Mouse (Mus musculus): ENCODE data around the gene Arhgap45. TPM values are rescaled to one million over a fixed set of nuclear protein-coding genes. Genes with fewer than 3 reads are reported as not detected.
A peak's percentile ranks its signal among the peaks of the same experiment; 100 is the strongest.

Arhgap45 gene
- polyA plus RNA-seq, 1 experiment = 218 TPM

DNA sequence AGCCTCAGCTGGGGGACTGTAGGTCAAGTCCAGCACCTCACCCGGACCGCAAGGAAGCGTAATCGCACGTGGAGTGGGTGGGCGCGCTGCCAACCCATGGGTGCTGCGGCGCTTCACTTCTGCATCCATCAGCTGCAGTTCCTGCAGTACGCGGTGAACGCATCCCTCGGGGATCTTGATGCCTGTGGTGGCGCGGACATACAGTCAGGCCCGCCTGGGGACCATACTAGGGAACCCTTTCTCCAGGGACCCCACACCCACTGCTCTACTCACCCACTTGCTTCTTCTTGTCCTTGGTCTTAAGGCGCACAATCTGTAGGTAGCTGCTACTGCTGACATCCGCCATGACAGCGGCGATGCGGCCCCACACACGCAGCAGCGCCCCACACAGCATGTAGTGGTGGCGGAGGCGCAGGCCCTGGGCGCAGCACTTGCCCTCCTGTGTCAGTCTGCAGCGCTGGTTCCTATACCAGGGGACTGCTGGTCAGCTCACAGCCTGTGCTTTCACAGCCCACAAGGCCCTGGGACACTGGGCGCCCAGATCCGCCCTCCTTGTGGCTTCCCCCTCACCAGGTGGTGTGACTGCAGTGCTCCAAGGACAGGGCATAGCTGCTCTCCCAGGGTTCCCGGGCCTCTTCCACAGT is 41.4 kb downstream of the Arhgap45 start:
- Histone ChIP-seq H3K4me1 (ENCODE audit: control insufficient read depth, insufficient read depth, low read length) (peaks cover 5% of the 10 kb centered on the region), H3K4me3 (ENCODE audit: insufficient read depth, low read length) (no peak overlapping the region), H3K27ac (ENCODE audit: insufficient read depth, low read depth, low read length) (no peak overlapping the region)
- no peak for TF ChIP-seq POLR2A (IDR thresholded peaks at IDR 0.05; ENCODE audit: borderline replicate concordance, low read depth, low read length)
- no peak for TF ChIP-seq CTCF (IDR thresholded peaks at IDR 0.05; ENCODE audit: low read depth, low read length)

DNA sequence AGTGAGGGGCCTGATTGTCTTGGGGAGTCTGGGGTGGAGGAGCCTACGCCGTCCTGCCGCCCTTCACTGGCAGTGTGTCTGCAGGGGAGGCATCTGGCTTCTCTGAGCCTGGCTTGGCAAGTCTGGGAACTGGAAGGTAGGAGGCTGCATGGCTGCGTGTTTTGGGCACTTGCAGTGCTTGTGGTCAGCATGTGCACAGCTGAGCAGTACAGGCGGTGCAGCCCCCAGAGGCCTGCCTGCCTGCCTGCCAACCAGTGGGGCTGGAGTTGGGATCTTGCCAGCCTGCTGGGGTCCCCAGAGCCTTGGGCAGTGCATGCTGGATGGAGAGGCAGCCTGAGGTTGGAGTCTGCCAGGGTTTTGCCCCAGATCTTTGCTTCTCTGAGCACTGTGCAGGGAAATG is 46.7 kb downstream of the Arhgap45 start:
- Histone ChIP-seq H3K4me3 (ENCODE audit: insufficient read depth, low read length) (no peak overlapping the region), H3K27ac (ENCODE audit: insufficient read depth, low read depth, low read length) (no peak overlapping the region), H3K4me1 (ENCODE audit: control insufficient read depth, insufficient read depth, low read length) (no peaks in the 10 kb centered on the region)
- TF ChIP-seq POLR2A (IDR thresholded peaks at IDR 0.05; ENCODE audit: borderline replicate concordance, low read depth, low read length) (no peak), CTCF (IDR thresholded peaks at IDR 0.05; ENCODE audit: low read depth, low read length) (no peak)

DNA sequence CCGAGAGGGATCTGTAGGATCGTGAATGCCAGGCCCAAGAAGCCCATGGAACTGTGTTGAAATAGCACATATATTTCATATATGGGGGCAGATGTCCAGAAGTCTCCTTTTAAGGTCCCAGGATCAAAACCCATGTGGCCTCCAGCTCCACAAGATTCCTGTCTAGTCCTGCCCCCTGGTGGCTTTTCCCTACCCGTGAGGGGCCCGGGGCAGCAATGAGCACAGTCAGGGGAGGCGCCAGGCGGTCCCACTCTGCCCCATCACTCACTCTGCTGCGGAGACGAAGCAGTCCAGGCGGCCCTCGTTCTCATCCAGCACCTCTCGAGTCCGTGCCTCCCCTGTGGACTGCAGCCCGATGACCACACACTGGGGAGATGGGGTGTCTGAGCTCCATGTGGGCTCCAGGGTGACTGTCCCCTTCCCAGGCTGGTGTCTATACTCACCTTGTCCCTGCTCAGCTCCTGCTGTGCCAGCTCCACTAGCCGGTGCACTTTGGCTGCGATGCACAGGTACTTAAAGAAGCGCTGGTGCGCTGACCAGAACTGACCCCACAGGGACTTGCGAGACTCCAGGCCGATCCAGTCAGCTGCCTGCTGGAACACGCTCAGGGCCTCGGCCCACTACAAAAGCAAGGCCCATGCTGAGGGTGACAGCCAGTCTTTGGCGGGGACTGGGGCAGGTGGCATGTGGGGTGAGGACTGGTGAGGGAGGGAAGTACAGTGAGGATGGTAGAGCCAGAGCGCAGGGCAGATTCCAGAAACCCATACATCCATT is 47.6 kb downstream of the Arhgap45 start:
- H3K4me3 ChIP-seq (ENCODE audit: insufficient read depth, low read length) = no peak overlapping the region
- TF ChIP-seq POLR2A (IDR thresholded peaks at IDR 0.05; ENCODE audit: borderline replicate concordance, low read depth, low read length) (no peak), CTCF (IDR thresholded peaks at IDR 0.05; ENCODE audit: low read depth, low read length) (no peak)
- no peak overlapping the region for H3K27ac ChIP-seq (ENCODE audit: insufficient read depth, low read depth, low read length)
- H3K4me1 ChIP-seq (ENCODE audit: control insufficient read depth, insufficient read depth, low read length) = no peaks in the 10 kb centered on the region

DNA sequence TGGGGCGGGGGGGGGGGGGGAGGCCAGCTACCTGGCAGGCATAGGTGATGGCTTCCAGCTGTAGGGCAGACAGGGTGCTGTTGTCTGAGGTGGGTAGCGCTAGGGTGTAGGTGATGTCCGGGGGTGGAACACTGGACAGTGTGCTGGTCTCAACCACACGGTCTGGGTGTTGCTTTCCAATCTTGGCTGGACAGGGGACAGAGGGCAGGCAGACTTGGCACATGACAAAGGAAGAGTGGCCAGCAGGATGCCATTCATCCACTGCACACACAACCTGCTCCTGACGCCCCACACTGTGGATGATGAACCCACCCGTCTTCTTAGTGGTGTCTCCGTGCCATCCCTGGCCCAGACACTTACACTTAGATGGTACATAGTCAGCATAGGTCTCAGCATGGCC is 52.8 kb downstream of the Arhgap45 start:
- peaks cover 42% of the 10 kb centered on the region for H3K4me1 ChIP-seq (ENCODE audit: control insufficient read depth, insufficient read depth, low read length)
- H3K4me3 ChIP-seq (ENCODE audit: insufficient read depth, low read length) = no peak overlapping the region
- TF ChIP-seq CTCF (IDR thresholded peaks at IDR 0.05; ENCODE audit: low read depth, low read length) = no peak
- no peak for TF ChIP-seq POLR2A (IDR thresholded peaks at IDR 0.05; ENCODE audit: borderline replicate concordance, low read depth, low read length)

DNA sequence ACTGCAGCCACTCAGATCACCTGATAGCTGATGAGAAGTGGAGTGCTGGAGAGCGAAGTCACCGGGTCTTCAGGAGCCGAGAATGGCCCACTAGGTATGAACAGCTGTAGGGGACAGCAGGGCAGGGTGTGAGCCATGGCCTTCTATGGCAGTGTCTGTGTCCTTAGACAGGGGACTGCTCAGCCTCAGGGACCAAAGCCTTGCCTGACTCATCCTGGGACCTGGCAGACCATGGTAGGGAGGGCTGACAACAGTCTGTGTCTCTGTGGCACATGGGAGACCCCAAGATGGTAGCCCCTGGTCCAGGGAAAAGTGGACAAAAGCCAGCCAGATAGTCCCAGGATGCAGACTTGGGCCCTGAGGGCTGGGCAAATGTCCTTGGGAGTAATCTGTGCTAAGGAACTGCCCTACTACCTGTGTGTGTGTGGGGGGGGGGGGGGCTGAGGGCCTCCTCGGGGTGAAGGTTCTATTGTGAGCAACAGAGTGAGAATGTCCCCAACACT is 53.5 kb downstream of the Arhgap45 start:
- Histone ChIP-seq H3K4me1 (ENCODE audit: control insufficient read depth, insufficient read depth, low read length) (peaks cover 42% of the 10 kb centered on the region), H3K4me3 (ENCODE audit: insufficient read depth, low read length) (no peak overlapping the region), H3K27ac (ENCODE audit: insufficient read depth, low read depth, low read length) (peak overlapping the region; percentile 85)
- no peak for TF ChIP-seq CTCF (IDR thresholded peaks at IDR 0.05; ENCODE audit: low read depth, low read length)
- no peak for TF ChIP-seq POLR2A (IDR thresholded peaks at IDR 0.05; ENCODE audit: borderline replicate concordance, low read depth, low read length)

More for the DNA sequence above, 52.8 kb downstream of the Arhgap45 start:
- H3K27ac ChIP-seq (ENCODE audit: insufficient read depth, low read depth, low read length) = no peak overlapping the region

DNA sequence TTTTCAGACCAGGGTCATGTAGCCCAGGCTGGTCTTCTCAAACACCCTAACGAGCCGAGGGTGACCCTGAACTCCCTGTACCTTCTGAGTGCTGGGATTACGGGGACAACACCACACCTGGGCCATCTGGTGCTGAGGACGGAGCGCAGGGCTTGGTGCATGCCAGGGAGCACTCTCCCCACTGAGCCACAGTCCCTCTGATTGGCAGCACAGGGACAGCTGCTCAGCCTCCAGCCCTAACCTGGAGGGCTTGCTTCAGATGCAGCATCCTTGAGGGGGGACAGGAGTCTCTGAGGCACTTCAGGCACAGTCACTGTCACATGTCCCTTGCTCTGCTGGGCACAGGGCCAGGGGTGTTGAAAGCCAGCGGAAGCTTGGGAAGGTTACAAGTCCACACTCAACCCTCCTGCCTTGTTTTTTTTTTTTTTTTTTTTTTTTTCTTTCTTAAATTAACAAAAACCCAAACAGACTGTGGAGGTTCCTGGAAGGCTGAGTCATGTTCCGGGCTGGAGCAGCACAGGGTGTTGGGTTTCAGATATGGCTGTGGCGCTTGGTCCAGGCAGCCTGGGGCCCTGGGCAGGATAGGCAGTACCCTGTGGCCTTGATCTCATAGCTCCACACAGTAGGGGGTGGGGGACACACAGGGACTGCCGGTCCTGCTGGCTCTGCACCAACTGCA is 54.5 kb downstream of the Arhgap45 start:
- Histone ChIP-seq H3K27ac (ENCODE audit: insufficient read depth, low read depth, low read length) (peak overlapping the region; percentile 85), H3K4me3 (ENCODE audit: insufficient read depth, low read length) (peak overlapping the region; percentile 1; the same call in 1 of the 2 replicates), H3K4me1 (ENCODE audit: control insufficient read depth, insufficient read depth, low read length) (peaks cover 46% of the 10 kb centered on the region)

DNA sequence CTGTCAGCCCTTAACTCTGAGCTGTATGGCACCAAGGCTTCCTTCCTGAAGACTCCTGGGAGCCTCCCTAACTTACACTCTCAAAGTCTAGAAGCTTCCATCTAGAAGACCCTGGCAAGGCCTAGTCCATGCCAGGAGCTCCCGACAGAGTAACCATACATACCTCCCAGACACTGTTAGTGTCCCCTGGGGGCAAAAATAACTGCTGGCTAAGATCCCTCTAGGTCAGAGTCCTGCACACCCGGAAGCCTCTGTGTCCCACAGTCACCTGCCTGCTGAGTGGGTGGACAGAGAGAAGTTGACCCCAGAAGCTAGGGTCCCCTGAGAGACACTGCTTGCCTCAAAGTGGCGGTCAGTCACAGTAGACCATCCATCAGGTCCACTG is 55.1 kb downstream of the Arhgap45 start:
- Histone ChIP-seq H3K4me1 (ENCODE audit: control insufficient read depth, insufficient read depth, low read length) (peaks cover 51% of the 10 kb centered on the region), H3K27ac (ENCODE audit: insufficient read depth, low read depth, low read length) (peak overlapping the region; percentile 85), H3K4me3 (ENCODE audit: insufficient read depth, low read length) (peak overlapping the region; percentile 1; the same call in 1 of the 2 replicates)
- TF ChIP-seq POLR2A (IDR thresholded peaks at IDR 0.05; ENCODE audit: borderline replicate concordance, low read depth, low read length) (no peak), CTCF (IDR thresholded peaks at IDR 0.05; ENCODE audit: low read depth, low read length) (no peak)

More for the DNA sequence above, 54.5 kb downstream of the Arhgap45 start:
- TF ChIP-seq CTCF (IDR thresholded peaks at IDR 0.05; ENCODE audit: low read depth, low read length) (no peak), POLR2A (IDR thresholded peaks at IDR 0.05; ENCODE audit: borderline replicate concordance, low read depth, low read length) (no peak)

DNA sequence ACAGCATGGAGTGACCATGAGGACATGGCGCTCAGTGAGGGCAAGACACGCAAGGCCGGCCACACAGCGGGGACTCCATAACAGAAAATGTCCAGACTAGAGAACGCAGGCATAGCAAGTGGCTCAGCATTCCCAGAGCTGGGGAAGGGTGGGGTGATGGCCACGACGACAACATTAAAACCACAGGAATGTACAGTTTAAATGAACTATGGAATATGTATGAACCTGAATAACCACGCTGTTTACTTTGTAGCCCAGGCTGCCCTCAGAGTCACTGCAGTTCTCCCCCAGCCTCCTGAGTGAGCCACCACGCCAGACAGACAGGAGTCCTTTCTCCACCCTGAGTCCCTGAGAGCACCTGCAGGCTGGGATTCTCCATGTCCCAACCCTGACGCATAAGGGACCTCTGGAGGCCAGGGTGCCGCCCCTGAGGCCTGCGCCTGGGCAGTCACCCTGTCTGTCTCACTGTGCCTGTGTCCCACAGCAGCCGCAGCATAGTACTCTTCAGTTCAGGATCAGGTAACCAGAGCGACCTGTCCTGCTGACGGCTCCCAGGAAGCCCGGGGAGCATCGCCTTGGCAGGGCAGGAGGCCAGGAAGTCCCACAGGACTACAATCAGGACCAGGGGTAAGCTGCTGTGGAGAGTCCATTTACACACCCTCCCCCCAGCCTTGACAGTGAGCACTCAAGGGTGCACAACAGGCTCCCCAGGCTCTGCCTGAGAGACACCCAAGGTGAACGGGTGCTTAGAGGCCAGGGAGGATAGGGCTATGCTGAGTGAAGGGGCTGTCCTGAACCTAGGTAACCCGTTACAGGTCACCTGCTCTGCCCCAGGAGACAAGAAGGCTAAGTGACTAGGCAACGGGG is 56.4 kb downstream of the Arhgap45 start:
- peak overlapping the region; percentile 85; the same call in 1 of the 2 replicates for H3K27ac ChIP-seq (ENCODE audit: insufficient read depth, low read depth, low read length)
- peaks cover 51% of the 10 kb centered on the region for H3K4me1 ChIP-seq (ENCODE audit: control insufficient read depth, insufficient read depth, low read length)
- TF ChIP-seq CTCF (IDR thresholded peaks at IDR 0.05; ENCODE audit: low read depth, low read length) (no peak), POLR2A (IDR thresholded peaks at IDR 0.05; ENCODE audit: borderline replicate concordance, low read depth, low read length) (no peak)
- no peak overlapping the region for H3K4me3 ChIP-seq (ENCODE audit: insufficient read depth, low read length)

Data from bone marrow macrophage, adult 2 months (primary cell).